Mouse (Mus musculus) megakaryocyte, embryonic 14.5 days (primary cell): ENCODE data around the gene Gnl3.

Experiments used
- FLI1 ChIP-seq: IDR thresholded peaks from 2 replicates; pipeline ENCODE4 v1.6.1; 2012; ENCODE audit warnings: low read length, inconsistent platforms, mixed read lengths
- GATA1 ChIP-seq: IDR thresholded peaks from 3 replicates; pipeline ENCODE4 v1.6.1; 2012; ENCODE audit warnings: mixed read lengths, low read length, inconsistent platforms, borderline replicate concordance

DNA sequence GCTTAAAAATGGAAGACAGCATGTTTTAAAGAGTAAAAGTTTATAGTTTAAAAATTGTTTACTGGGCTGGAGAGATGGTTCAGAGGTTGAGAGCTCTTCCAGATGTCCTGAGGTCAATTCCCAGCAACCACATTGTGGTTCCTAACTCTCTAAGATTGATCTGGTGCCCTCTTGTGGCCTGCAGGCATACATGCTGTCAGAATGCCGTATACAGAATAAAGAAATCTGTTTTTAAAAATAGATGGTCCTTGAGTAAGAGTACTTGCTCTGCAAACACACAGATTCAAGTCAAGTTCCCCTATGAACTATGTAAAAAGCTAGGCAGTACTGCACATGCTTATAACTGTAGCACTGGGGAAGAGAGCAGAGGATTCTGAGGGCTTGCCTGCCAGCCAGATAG lies 43.3 kb upstream of the Gnl3 start:
- TF ChIP-seq GATA1 (no peak), FLI1 (no peak)
